Mouse (Mus musculus): ENCODE data around the gene Gart. TPM values are rescaled to one million over a fixed set of nuclear protein-coding genes. Genes with fewer than 3 reads are reported as not detected.

Gart gene
- total RNA-seq, 4 experiments from 2014 or later = 50.3 to 59.8 (median 55.9) TPM

DNA sequence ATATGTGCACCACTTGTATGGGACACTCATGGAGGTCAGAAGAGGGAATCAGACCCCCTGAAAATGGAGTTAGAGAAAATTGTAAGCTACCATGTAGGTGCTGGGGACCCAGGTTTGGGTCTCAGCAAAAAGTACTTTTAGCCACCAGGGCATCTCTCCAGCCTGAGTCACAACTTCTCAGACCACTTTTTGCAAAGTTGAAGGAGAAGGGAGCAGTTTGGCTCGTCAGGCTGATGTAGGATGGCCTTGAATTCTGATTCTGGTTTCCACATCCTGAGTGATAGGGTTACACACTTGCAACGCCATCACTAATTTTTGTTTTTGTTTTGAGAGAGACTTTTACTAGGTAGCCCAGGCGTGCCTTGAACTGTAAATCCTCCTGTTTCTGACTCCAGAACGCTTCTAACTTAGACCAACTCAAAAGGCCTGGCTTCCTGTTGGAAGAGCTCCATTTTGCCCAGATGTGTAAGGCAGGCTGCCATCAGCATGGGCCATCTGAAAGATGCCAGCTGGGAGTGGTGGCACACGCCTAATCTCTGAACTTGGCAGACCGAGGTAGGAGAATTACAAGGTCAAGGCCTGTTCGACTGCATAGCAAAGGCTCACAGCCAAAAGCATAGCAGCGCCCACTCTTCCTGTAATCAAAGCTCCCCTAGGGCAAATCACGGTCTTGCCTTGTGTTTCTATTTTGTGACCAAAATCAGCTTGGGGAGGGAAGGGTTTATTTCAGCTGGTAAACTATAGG lies 37.1 kb downstream of the Gart start:
- DNase-seq (ENCODE audit: low spot score in 2 of 2) = no peak

DNA sequence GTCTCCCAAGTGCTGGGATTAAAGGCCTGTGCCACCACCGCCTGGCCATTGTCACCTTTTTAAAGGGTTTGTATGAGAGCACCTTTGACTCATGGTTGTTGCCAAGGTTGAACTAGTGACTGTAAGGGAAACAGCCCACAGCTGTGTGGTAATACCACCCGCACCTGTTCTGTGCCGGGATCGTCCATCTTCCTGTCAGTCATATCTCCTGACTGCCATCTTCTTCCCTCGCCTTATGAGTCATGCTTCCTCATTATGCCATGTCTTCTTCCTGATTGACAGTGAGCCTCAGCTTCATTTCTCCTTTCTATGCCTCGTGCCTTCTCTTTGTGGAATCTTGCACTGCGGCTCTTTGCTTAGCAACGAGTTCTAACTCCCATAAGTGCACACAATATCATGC lies 39.8 kb downstream of the Gart start:
- no peak for DNase-seq (ENCODE audit: low spot score in 2 of 2)

DNA sequence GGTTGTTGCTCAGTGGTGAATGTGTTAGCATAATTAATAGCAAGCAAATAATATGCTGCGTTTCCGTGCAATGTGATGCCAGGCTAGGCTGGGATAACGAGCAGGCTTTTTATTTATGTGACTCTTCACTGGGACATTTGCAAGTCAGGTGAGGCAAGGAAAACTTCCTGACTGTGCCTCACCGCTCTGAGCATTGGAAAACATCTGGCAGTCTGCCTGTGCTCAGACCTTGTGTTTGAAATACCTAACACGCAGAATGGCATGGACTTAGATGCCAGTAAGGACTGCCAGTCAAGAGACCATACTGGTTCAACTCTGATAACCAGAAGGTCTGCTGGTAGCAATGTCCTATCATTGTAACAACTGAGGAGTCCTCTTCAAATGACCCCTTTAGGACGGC lies 41.6 kb downstream of the Gart start:
- DNase-seq (ENCODE audit: low spot score in 2 of 2) = no peak

DNA sequence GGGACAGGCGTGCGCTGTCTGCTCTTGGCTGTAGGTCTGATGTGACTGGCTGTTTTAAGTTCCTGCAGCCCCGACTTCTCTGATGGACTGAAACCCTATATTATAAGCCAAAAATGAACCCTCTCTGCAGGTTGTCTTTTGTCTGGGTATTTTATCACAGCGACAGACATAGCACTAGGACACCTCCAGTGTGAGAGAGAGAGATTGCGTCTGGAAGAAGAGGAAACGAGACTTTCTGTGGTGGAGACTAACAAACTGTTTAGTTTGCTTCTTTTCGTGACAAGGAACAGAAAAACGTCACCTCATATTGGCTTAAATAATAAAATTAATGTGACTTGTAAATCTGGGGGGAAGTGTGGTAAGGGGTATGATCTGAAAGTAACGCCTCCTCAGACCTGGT lies 45.1 kb downstream of the Gart start:
- DNase-seq (ENCODE audit: low spot score in 2 of 2) = no peak

DNA sequence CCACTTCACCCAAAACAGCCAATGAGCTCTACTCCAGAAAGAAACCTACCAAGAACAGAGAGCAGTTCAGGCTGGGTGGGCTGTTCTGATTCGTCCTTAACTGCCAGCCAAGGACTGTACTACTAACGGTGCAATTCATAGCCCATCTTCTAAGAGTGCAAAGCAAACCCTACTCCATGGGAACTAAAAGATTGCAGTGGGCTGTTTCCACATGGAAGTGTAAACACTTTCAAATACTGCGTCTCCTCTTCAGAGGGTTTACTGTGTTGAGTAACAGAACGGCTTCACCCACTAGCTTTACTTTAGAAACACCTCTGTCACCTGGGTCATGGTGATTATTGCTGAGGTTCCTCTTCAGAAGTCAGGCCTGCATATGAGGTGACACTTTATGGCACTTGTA lies 45.7 kb downstream of the Gart start:
- no peak for DNase-seq (ENCODE audit: low spot score in 2 of 2)

DNA sequence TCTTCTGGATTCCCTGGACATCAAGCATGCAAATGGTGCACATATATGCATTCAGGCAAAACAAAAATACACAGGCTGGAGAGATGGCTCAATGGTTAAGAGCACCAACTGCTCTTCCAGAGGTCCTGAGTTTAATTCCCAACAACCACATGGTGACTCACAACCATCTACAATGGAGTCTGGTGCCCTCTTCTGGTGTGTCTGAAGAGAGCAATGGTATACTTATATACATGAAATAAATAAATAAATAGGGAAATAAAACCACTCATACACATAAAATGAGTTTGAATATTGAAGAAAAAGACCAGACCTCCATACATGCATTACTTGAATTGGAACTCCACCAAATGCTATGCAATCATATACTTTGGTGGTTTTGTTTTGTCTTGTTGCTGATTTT lies 47.5 kb downstream of the Gart start:
- DNase-seq (ENCODE audit: low spot score in 2 of 2) = no peak

DNA sequence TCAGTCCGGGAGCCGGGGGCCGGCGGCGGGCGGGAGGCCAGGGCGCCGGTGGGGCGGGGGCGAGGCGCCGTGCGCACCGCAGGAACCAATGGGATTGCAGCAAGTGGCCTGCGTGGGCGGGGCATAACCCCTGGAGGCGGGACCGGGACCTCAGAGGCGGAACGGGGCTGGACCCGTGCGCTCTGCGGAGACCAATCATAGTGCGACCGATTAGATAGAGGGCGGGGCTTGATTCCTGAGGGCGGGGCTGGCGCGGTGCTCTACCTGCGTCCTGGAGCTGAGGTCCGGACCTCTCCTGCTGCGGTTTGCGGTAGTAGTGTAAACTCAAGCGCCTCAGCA lies 49.1 kb downstream of the Gart start, which contains the start of gene Tmem50b:
Gene Tmem50b, minus strand, starts transcription at position 129 of the 339 bp plus-strand sequence.
- peak; percentile 93 to 98 for DNase-seq (ENCODE audit: low spot score in 2 of 2)

DNA sequence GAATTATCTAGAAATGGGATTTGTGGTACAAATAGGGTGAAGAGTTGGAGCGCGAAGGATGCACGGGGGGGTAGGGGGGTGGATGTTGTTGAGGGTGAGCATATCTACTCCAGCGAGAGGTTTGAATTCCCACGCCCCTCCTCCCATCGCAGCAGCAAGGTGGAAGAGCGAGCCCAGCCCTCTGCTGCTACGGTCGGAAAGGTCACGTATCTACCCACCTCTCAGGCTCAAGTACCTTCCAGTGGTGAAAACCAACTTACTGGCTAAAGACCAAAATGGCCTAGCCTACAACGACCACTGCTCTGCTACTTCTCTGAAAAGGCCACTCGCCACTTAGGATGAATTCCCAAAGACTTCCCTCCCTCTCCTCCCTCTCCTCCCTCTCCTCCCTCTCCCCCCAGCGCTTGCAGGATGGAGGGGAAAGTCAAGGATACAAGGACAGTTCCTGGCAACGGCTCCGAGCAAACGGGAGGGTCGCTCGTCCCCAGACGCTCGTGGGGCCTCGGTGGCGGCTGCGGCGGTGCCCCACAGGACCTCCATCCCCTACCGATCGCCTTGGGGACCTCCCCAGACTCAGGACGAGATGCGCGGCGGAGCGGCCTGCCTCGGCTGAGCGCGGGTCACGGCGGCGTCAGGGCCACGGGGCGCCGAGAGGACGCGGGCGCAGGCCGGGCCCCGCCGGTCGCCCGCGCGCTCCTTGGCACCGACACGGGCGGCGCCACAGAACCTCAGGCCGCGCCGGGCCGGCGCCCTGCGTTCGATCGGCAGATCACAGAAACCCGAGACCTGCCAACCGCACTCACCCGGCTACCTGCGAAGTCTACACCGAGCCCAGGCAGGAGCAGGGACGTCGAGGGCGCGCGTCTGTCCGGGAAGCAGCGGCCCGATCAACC lies 49.7 kb downstream of the Gart start:
- DNase-seq (ENCODE audit: low spot score in 2 of 2) = peak in 1 of 2 experiments; percentile 27

DNA sequence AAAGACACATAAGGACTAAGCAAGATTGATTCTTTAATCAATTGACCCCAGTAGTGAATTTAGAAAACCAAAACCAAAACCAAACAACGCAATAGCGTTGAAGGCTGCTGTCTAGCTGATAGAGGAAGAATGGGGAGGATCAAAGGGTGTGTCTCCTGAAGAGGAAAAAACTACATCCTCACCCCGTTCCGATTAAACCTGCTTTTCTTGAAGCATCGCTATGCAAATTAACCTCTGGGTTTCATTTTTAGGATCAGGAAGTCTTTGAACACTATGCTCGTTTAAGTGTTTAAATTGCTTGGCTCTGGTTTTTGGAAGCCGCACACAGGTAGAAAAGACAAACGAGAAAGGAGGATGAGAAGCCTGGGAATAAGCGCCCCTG lies 50.4 kb downstream of the Gart start:
- DNase-seq (ENCODE audit: low spot score in 2 of 2) = no peak

DNA sequence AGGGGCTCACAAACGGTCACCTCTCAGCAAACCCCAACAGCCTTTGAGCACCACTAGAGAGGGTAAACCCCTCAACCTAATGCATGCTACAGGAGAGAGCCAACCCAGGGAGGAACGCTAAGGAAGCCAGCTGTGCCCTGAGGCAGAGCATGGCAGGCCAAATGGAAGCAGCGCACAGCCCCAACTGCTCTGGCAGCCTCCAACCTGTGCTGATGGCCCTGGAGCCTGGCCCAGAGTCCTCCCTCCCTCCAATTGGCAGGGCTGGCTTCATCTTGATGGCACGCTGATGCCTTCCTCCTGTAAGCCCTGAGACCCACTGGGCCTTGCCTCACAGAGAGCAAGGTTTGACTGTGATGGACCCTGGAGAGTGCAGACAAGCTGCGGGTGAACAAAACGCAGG lies 51.7 kb downstream of the Gart start:
- no peak for DNase-seq (ENCODE audit: low spot score in 2 of 2)

DNA sequence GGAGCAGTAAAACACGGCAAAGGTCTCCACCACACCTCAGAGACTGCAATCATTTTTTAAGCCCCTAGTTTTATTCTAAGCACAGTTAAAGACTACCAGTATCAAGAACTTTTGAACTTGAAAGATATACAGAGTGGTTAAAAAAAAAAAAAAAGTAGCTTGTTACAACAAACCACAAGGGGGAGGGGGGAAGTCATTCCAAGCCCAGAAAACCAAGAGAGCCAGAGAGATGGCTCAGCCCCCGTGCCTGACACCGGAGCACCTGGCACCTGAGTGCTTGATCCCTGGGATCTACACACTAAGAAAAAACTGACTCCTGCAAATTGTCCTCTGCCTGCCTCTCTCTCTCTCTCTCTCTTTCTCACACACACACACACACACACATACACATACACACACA lies 53.5 kb downstream of the Gart start:
- DNase-seq (ENCODE audit: low spot score in 2 of 2) = no peak

DNA sequence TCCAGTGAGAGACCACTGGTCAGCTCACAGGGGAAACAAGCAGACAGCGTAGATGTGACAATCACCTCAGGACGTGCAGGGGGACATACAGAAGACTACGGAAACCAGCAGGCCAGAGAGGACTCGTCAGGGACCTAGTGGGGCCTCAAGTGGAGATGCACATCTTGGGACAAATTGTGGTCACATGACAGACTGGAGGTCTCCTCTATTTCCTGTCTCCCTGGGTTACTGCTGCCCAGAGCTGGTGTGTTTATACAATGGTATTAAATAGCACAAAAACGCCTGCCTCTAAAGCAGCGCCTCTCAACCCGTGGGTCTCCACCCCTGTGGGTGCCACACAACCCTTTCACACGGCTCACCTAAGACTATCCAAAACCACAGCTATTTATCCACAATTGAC lies 54.6 kb downstream of the Gart start:
- no peak for DNase-seq (ENCODE audit: low spot score in 2 of 2)

DNA sequence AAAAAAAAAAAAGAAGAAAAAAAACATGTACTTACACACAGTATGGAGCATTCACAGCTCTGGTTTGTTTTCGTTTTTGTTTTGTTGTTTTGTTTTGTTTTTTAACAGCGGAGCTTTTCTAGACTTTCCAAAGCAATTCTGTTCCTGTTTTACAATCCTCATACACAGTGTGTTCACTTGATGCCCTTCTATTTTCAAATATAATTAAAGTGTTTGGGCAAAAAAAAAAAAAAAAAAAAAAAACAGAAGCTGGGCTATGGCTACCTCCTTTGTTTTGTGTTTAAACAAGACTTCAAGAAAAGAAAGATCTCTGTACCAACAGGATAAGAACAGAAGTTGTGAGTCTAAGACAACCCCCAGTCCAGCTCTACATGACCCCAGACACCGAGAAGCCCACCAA lies 58.0 kb downstream of the Gart start:
- DNase-seq (ENCODE audit: low spot score in 2 of 2) = no peak

DNA sequence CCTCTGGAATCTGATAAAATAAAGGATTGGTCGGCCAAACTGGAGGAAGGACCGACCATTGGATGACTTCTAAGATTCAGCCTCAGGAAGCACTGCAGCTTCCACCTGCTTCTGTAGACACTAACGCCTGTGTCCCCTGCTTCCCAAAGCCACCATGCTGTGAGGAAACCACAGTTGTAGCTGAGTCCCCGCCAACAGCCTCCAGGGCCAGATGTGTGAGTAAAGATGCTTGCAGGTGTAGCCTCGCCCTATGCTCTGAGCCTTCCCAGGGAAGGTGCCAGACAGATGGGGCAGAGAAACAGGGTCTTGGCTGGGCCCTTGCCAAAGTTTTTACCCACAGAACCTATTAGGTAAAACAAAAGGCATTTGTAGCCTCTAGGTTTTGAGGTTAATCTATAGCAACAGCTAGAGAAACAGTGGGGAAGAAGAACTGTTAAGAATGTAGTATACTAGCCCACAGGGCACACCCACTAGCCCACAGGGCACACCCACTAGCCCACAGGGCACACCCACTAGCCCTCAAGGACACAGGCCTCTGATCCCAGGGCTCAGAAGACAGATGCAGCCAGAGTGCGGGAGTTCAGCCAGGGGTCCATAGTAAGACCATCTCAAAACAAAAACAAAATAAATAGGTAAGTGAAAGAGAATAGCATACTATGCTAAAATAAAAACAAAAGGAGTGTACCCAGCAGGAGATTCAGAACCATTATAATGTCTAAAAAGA lies 58.9 kb downstream of the Gart start:
- DNase-seq (ENCODE audit: low spot score in 2 of 2) = no peak

DNA sequence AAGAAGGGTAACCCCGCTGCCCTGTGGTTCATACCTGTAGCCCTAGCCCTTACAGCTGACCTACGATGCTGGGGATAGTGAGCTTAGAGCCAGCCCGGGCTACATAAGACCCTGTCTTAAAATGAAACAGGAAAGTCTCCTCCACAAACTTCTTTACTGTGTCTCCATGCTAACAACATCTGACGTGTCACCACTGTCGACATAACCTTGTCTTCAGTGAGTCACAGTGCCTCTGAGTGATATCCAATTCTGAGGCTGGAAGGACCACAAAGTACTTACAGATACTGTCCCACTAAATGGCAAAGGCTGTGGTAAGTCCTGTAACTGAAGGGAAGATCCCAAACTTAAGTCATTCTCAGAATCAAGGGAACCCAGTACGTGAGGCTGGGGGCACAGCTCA lies 60.5 kb downstream of the Gart start:
- no peak for DNase-seq (ENCODE audit: low spot score in 2 of 2)

DNA sequence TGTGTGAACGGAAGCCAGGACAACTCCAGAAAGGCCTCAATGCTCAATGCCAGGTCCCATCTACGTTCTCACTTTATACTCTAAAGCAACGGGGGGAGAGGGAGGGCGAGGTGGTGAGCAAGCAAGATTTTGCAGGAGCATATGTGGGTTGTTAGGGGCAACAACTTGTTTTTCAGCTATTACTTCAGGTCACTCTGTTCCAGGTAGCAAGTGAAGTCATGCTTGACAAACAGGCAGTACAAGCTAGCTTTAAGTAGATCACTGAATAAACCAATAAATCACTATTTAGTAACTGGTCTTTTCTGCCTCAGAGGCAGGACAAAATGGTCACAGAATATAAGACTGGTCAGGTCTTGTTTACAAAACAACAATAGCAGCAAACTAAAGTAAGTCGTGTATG lies 61.1 kb downstream of the Gart start:
- no peak for DNase-seq (ENCODE audit: low spot score in 2 of 2)

DNA sequence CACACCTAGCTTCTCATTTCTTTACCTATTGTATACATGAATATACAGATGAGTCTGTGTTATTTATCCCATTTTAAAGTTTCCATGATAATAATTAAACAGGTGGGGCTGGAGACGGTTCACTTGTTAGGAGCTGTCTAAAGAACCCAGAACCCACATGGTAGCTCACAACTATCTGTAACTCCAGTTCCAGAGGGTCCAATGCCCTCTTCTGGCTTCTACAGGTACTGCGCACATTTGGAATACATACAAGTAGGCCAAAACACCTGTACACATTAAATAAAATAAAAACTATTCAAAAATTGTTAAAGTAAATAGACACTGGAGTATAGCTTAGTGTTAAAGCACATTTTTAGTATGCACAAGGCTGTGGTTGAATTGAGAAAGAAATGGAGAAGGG lies 64.4 kb downstream of the Gart start:
- DNase-seq (ENCODE audit: low spot score in 2 of 2) = no peak

DNA sequence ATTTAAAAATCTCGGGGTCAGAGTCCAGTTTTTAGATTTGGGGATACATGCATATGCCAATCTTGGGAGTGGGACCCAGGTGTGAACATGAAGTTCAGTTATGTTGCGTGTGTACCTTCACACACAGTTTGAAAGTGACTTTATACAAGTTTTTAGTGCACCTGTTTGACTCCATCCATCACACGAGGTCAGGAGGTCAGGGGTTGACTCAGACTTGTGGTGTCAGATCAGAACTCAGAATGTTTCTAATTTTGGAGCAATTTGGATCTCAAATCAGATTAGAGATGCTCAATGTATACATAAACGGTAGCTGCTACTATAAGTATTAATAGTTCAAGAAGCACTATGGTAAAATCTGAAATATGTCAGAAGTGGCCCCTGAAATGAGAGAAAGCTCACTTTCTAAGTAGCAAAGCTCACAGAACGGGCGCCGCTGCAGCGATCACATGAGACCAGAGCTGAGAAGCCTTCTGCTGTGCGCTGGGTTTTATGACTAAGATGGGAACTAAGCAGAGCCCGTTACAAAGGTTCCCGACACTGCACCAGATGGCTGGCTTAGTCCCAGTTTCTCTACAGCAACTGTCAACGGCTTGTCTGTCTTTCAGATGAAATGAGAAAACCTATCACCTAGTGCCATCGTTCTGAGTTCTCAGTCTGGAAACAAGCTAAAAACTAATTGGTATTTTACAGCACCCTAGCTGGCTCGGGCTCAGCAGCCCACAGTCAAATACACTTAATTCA lies 67.6 kb downstream of the Gart start:
- no peak for DNase-seq (ENCODE audit: low spot score in 2 of 2)

DNA sequence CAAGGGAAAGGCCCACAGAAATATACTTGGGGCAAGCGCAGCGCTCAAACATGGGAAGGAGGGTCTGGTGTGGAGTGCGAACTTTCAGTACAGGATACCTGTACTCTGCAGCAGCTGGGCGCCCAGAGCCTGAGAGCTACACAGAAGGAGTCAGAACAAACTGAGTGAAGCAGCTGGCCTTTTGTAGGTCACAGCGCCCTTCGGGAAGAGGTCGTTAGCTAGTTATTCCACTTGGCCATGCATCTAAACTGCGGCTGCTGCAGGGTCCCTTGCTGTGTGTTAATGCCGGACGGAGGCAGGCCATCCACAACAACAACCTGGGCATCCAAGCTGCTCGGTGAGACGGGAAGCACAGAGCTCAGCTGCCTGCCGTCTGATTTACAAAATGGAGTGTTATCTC lies 71.6 kb downstream of the Gart start:
- DNase-seq (ENCODE audit: low spot score in 2 of 2) = no peak
